Mouse (Mus musculus) neural tube, embryonic 11.5 days (tissue): ENCODE measurements around the gene Mat1a. TPM values are rescaled to one million over a fixed set of nuclear protein-coding genes. Genes with fewer than 3 reads are reported as not detected.
A peak's percentile ranks its signal among the peaks of the same experiment; 100 is the strongest.

ENCODE experiments used
- ATAC-seq: fragments of 200-750 bp; cut with Nextera tagmentation; 2 replicates; pipeline ENCODE4 v1.8.0; 2017; ENCODE audit warnings: moderate number of reproducible peaks, mild to moderate bottlenecking, moderate TSS enrichment, moderate library complexity; ENCODE audit not compliant: insufficient read depth, low FRiP score, low TSS enrichment
- DNase-seq: peaks from one replicate; pipeline ENCODE4 v3.0.0-alpha.2; 2015; ENCODE audit warnings: low spot score
- H3K27ac ChIP-seq: fragments of 300-500 bp; sonication (generic); 2 replicates; pipeline ENCODE4 v1.5.1; 2014; ENCODE audit warnings: low read depth, mild to moderate bottlenecking, low read length
- H3K27me3 ChIP-seq: fragments of 300-500 bp; sonication (generic); 2 replicates; pipeline ENCODE4 v1.6.1; 2014; ENCODE audit warnings: mild to moderate bottlenecking, low read length, mixed read lengths; ENCODE audit not compliant: control insufficient read depth, insufficient read depth
- H3K36me3 ChIP-seq: fragments of 300-500 bp; sonication (generic); 2 replicates; pipeline ENCODE4 v1.6.1; 2014; ENCODE audit warnings: mild to moderate bottlenecking, low read length, moderate library complexity, mixed read lengths; ENCODE audit not compliant: control insufficient read depth, insufficient read depth
- H3K4me1 ChIP-seq: fragments of 300-500 bp; sonication (generic); 2 replicates; pipeline ENCODE4 v1.6.1; 2014; ENCODE audit warnings: low read length, mixed read lengths; ENCODE audit not compliant: control insufficient read depth, insufficient read depth
- H3K4me2 ChIP-seq: fragments of 300-500 bp; sonication (generic); 2 replicates; pipeline ENCODE4 v1.6.1; 2014; ENCODE audit warnings: low read depth, mild to moderate bottlenecking, moderate library complexity
- H3K4me3 ChIP-seq: fragments of 300-500 bp; sonication (generic); 2 replicates; pipeline ENCODE4 v1.5.1; 2014; ENCODE audit warnings: low read depth, low read length
- H3K9ac ChIP-seq: fragments of 300-500 bp; sonication (generic); 2 replicates; pipeline ENCODE4 v1.6.1; 2014; ENCODE audit warnings: mild to moderate bottlenecking, low read length
- H3K9me3 ChIP-seq: fragments of 300-500 bp; sonication (generic); 2 replicates; pipeline ENCODE4 v1.6.1; 2016; ENCODE audit warnings: low read length; ENCODE audit not compliant: control insufficient read depth
- WGBS: fragments of 180-500 bp; shearing (Covaris S2); extraction: QIAGEN DNeasy Blood & Tissue Kit; methylation state at CpG from one replicate; pipeline ENCODE4 v1.1.7; 2014; 5-methylcytosine and 5-hydroxymethylcytosine counted together
- polyA plus RNA-seq: library from polyadenylated mRNA; unstranded; fragments of >200 nt; fragmentation: Nextera tagmentation; extraction: Ambion mirVana; gene quantifications from 2 replicates; pipeline ENCODE4 v1.2.1, GENCODE M21; 2014

The Mat1a gene
- polyA plus RNA-seq, 1 experiment from 2014 or later, result not detected

DNA sequence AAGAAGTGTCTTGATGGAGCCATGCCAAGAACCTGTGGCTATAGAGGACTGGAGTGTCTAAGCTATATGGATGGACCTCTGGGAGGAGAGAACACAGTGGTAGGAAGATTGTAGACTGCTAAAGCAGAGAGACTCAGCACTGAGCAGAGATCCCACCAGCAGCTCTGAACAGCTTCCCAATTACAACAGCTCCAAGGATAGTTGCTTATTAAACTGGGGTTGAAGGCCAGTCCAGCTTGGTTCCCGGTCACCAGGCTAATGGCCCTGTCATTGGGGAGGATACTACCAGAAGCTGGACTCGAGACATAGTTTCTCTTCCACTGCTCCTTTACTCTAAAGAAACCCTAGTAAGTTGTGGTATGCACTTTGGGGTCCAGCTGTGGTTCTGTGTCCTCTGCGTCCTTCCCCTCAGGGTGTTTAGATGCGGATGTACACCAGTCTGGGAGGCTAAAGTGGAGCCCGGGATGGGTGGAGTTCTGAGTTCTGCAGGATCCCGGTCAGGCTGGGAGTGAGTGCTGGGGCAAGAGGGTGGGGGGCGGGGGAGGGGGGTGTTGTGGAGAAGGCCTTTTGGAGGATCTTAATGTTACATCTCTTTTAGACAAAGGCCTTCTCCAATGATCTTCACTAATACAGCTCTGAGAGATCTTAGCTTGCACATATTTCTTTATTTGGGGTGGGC is 46.5 kb downstream of the Mat1a start, which contains the start of gene Mbl1:
Mbl1 (plus strand) TSS at position 239 of the 679 bp plus-strand sequence.
- Histone ChIP-seq H3K4me3 (no peak within 1 kb of the TSS), H3K4me1 (no peaks in the 10 kb centered on the region), H3K4me2 (no peak within 1 kb of the TSS), H3K9ac (no peak within 1 kb of the TSS), H3K27ac (no peak within 1 kb of the TSS), H3K27me3 (no peaks in the 10 kb centered on the region), H3K36me3 (no peaks in the 10 kb centered on the region), H3K9me3 (no peaks in the 10 kb centered on the region)
- DNase-seq (no peak), ATAC-seq (no peak)
- WGBS, result 88% methylated on average over 7 of the region's 7 CpGs

DNA sequence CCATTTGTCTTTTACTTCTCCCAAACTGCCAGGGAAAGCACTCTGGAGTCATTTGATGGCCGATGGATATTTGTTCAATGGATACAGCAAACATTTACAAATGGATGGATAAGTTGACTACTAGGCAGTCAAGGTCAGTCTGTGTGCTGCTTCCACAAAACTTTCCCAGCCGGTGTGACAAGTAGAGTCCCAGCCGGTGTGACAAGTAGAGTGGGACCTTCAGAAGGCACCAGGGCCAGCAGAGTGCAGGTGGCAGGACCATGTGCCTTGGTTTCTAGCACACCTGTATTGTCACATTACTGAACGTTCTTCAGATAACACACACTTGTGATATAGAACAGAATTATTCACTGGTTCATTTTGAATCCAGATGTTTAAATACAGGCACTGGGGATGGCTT is 55.2 kb downstream of the Mat1a start:
- no peak for DNase-seq
- Histone ChIP-seq H3K27ac (no peak overlapping the region), H3K27me3 (no peaks in the 10 kb centered on the region), H3K9ac (no peak overlapping the region), H3K36me3 (no peaks in the 10 kb centered on the region), H3K4me3 (no peak overlapping the region), H3K4me2 (no peak overlapping the region), H3K9me3 (no peaks in the 10 kb centered on the region), H3K4me1 (no peaks in the 10 kb centered on the region)
- no peak for ATAC-seq
- WGBS, result 86% methylated on average over 4 of the region's 4 CpGs

DNA sequence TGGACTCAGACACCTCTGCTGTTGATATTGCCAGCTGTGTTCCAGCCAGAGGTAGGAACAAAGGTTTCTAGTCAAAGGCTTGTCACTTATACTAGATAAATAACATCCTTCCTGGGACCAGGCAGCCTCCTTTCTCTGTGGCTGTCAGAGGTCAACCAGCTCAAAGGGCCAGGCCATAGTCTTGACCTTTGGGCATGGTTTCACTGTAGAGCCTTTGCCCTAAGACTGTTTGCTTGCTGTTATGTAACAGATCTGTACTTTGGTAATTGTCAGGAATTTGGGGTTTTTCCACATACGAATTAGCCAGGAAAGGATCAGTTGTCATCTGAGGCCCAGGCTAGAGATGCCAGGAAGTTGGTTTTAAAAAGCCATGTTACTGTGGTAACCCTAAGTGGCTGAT is 55.9 kb downstream of the Mat1a start:
- WGBS, result 47% methylated on average over 1 of the region's 1 CpGs
- H3K27me3 ChIP-seq, result no peaks in the 10 kb centered on the region
- no peaks in the 10 kb centered on the region for H3K36me3 ChIP-seq
- no peaks in the 10 kb centered on the region for H3K9me3 ChIP-seq
- no peaks in the 10 kb centered on the region for H3K4me1 ChIP-seq
- no peak overlapping the region for H3K4me3 ChIP-seq
- no peak overlapping the region for H3K9ac ChIP-seq
- H3K27ac ChIP-seq, result no peak overlapping the region
- ATAC-seq, result no peak
- H3K4me2 ChIP-seq, result no peak overlapping the region
- DNase-seq, result no peak

DNA sequence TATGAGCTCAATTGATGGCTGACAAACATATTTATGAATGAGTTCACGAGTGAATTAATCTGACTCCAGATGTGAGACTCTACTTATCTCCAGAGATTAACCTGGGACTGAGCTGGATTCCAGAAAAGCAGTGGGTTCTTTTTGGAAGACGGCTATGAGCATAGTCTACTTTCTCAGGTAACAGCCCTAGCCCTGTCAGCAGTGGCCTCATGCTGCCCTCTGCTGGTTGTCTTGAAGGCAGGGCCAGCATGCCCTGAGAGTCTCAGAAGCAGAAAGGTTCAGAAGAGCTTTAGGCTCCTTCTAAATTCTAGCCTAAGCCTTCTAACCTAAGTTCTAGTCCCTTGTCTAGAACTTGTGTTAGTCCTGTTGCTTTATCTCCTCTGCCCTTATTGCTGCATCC is 57.8 kb downstream of the Mat1a start:
- no peak overlapping the region for H3K4me3 ChIP-seq
- no peak overlapping the region for H3K4me2 ChIP-seq
- no peaks in the 10 kb centered on the region for H3K36me3 ChIP-seq
- no peak overlapping the region for H3K9ac ChIP-seq
- 16% methylated on average over 2 of the region's 2 CpGs for WGBS
- no peak for ATAC-seq
- H3K9me3 ChIP-seq, result no peaks in the 10 kb centered on the region
- H3K4me1 ChIP-seq, result no peaks in the 10 kb centered on the region
- H3K27me3 ChIP-seq, result no peaks in the 10 kb centered on the region
- no peak overlapping the region for H3K27ac ChIP-seq
- DNase-seq, result peak; percentile 17

DNA sequence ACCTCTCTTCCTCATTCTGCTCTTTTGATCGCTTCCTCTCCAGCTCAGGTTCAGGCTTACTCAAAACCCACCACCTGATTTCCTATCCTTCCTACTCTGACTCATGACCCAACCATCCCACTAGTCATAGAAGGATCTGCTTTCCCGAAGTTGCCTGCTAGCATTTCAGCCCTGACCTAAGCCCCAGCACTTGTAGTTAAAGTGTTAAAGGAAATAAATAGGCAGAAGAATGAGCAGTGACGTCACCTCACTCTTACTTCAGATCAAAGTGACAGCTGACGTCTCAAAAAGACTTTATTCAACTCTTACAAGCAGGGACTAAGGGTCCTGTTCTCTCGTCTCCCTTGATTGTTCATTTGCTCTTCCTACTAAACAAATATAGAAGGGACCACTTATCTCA is 62.4 kb downstream of the Mat1a start:
- no peaks in the 10 kb centered on the region for H3K4me1 ChIP-seq
- no peaks in the 10 kb centered on the region for H3K9me3 ChIP-seq
- H3K27ac ChIP-seq, result no peak overlapping the region
- no peak overlapping the region for H3K4me2 ChIP-seq
- H3K9ac ChIP-seq, result no peak overlapping the region
- 81% methylated on average over 5 of the region's 5 CpGs for WGBS
- H3K36me3 ChIP-seq, result no peaks in the 10 kb centered on the region
- DNase-seq (no peak), ATAC-seq (no peak)
- no peaks in the 10 kb centered on the region for H3K27me3 ChIP-seq
- H3K4me3 ChIP-seq, result no peak overlapping the region

DNA sequence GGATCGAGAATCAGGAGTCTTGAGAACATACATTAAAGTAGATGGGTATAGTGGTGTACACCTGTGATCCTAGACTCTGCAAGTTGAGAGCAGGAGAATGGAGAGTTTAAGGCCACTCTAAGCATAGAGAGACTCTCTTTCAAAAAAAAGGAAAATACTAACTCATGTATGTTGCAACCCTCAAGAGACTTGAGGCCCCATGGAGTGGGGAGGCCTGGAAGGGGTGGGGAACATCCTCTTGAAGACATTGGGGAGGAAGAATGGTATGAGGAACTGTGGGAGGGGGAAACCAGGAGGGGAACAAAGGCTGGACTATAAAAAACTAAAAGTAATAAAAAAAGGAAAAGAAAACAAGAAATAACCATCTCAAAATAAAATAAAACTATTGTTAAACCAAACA is 63.7 kb downstream of the Mat1a start:
- Histone ChIP-seq H3K4me1 (no peaks in the 10 kb centered on the region), H3K27me3 (no peaks in the 10 kb centered on the region), H3K9me3 (no peaks in the 10 kb centered on the region), H3K4me3 (no peak overlapping the region), H3K4me2 (no peak overlapping the region), H3K27ac (no peak overlapping the region), H3K9ac (no peak overlapping the region), H3K36me3 (no peaks in the 10 kb centered on the region)
- no peak for ATAC-seq
- DNase-seq, result no peak
- WGBS, result 84% methylated on average over 1 of the region's 1 CpGs

DNA sequence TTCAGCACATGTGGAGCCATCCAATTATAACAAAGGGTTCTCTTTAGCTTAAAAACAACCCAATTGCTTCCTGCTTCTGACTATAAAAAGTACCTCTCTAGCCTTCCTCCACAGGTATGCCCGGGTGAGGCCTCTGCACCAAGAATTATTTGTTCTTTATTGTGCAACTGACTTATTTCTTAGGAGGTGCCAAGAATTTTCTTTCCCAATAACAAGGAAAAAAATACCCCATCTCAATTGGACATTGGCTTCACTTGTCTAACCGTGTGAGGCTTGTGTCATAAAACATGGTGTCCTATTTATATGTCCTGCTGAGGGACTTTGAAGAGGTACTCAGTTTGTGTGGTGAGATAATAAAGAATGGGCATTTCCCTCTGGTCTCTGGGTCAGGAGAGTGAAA is 65.7 kb downstream of the Mat1a start:
- Histone ChIP-seq H3K27me3 (no peaks in the 10 kb centered on the region), H3K4me1 (no peaks in the 10 kb centered on the region), H3K36me3 (no peaks in the 10 kb centered on the region), H3K4me2 (no peak overlapping the region), H3K9me3 (no peaks in the 10 kb centered on the region), H3K27ac (no peak overlapping the region), H3K9ac (no peak overlapping the region), H3K4me3 (no peak overlapping the region)
- 82% methylated on average over 2 of the region's 2 CpGs for WGBS
- ATAC-seq (no peak), DNase-seq (no peak)

Other genes with a start within 250 kb of the Mat1a start
- gene Sh2d4b, start 211.8 kb upstream of the Mat1a start, polyA plus RNA-seq, result 1.5 and 1.6 TPM in 2 replicates
- gene Tspan14, start 138.2 kb upstream of the Mat1a start, polyA plus RNA-seq, result 118 and 125 TPM in 2 replicates
- gene Fam213a, start 91.2 kb upstream of the Mat1a start, polyA plus RNA-seq, result 48.5 and 48.8 TPM in 2 replicates
- 0.51 and 0.58 TPM in 2 replicates for gene Dydc2, start 35.8 kb upstream of the Mat1a start, polyA plus RNA-seq
- not detected in 2 replicates for gene Dydc1, start 32.1 kb upstream of the Mat1a start, polyA plus RNA-seq
- not detected in 2 replicates for gene Sftpa1, start 26.7 kb downstream of the Mat1a start, polyA plus RNA-seq
- not detected in 2 replicates for gene Mbl1, start 46.4 kb downstream of the Mat1a start, polyA plus RNA-seq
- not detected in 2 replicates for gene Sftpd, start 80.1 kb downstream of the Mat1a start, polyA plus RNA-seq
- gene Gm2832, start 173.8 kb downstream of the Mat1a start, polyA plus RNA-seq, result not detected in 2 replicates
- gene Gm5798, start 243.6 kb downstream of the Mat1a start, polyA plus RNA-seq, result not detected in 2 replicates